Mouse (Mus musculus) intestine, postnatal 0 days (tissue): ENCODE results near the gene Rab40b. TPM values are rescaled to one million over a fixed set of nuclear protein-coding genes. Genes with fewer than 3 reads are reported as not detected.
A peak's percentile ranks its signal among the peaks of the same experiment; 100 is the strongest.
"Not testable (repeated sequence)": the region's sequence is repeated elsewhere in the genome, so short reads cannot be mapped to it uniquely, and the experiment has no call there.

Source experiments
- ATAC-seq: fragments of 200-750 bp; cut with Nextera tagmentation; 2 replicates; pipeline ENCODE4 v1.8.0; 2017; ENCODE audit warnings: mild to moderate bottlenecking, moderate TSS enrichment, moderate library complexity
- H3K27ac ChIP-seq: fragments of 300-500 bp; sonication (generic); 2 replicates; pipeline ENCODE4 v1.5.1; 2014; ENCODE audit warnings: mild to moderate bottlenecking, low read depth, low read length, moderate library complexity
- H3K27me3 ChIP-seq: fragments of 300-500 bp; sonication (generic); replicated peaks from 2 replicates; pipeline ENCODE4 v1.6.1; 2014; ENCODE audit warnings: low read length, mixed read lengths; ENCODE audit not compliant: control insufficient read depth, insufficient read depth
- H3K36me3 ChIP-seq: fragments of 300-500 bp; sonication (generic); 2 replicates; pipeline ENCODE4 v1.6.1; 2014; ENCODE audit warnings: mild to moderate bottlenecking, moderate library complexity; ENCODE audit not compliant: control insufficient read depth, insufficient read depth
- H3K4me1 ChIP-seq: fragments of 300-500 bp; sonication (generic); replicated peaks from 2 replicates; pipeline ENCODE4 v1.6.1; 2014; ENCODE audit warnings: antibody characterized with exemption, low read length, mixed read lengths; ENCODE audit not compliant: control insufficient read depth, insufficient read depth
- H3K4me2 ChIP-seq: fragments of 300-500 bp; sonication (generic); replicated peaks from 2 replicates; pipeline ENCODE4 v1.6.1; 2014; ENCODE audit warnings: low read depth, mild to moderate bottlenecking, moderate library complexity
- H3K4me3 ChIP-seq: fragments of 300-500 bp; sonication (generic); 2 replicates; pipeline ENCODE4 v1.5.1; 2014; ENCODE audit warnings: low read depth, low read length
- H3K9ac ChIP-seq: fragments of 300-500 bp; sonication (generic); 2 replicates; pipeline ENCODE4 v1.6.1; 2014; ENCODE audit warnings: mild to moderate bottlenecking, low read depth, low read length
- H3K9me3 ChIP-seq: fragments of 300-500 bp; sonication (generic); 2 replicates; pipeline ENCODE4 v1.6.1; 2016; ENCODE audit warnings: mixed run types; ENCODE audit not compliant: control insufficient read depth
- CTCF ChIP-seq: sonication (generic); IDR thresholded peaks from 2 replicates; pipeline ENCODE4 v1.5.1; 2016; ENCODE audit warnings: low read depth, mild to moderate bottlenecking, control low read depth, antibody characterized with exemption, moderate library complexity
- WGBS: fragments of 180-500 bp; shearing (Covaris S2); extraction: QIAGEN DNeasy Blood & Tissue Kit; methylation state at CpG from one replicate; pipeline ENCODE4 v1.1.7; 2014; 5-methylcytosine and 5-hydroxymethylcytosine counted together
- polyA plus RNA-seq: library from polyadenylated mRNA; unstranded; fragments of >200 nt; fragmentation: Nextera tagmentation; extraction: Ambion mirVana; gene quantifications from 2 replicates; pipeline ENCODE4 v1.2.1, GENCODE M21; 2015

The Rab40b gene
- polyA plus RNA-seq, 1 experiment from 2014 or later = 2.2 TPM

GRCm38 (mm10) chr11:121354091-121354707 is 33.9 kb downstream of the Rab40b start, which contains the start of gene Wdr45b:
Gene Wdr45b, minus strand, starts transcription at chr11:121354445.
- H3K27ac ChIP-seq = peak within 1 kb of the TSS; percentile 90
- peak; percentile 98 for ATAC-seq
- no peaks in the 10 kb centered on the region for H3K9me3 ChIP-seq
- peak within 1 kb of the TSS; percentile 93 for H3K4me3 ChIP-seq
- no peaks in the 10 kb centered on the region for H3K27me3 ChIP-seq
- H3K9ac ChIP-seq = peak within 1 kb of the TSS; percentile 96
- WGBS = under 1% methylated on average over 56 of the region's 69 CpGs
- H3K4me1 ChIP-seq = peaks cover 9% of the 10 kb centered on the region; the same call in 1 of the 2 replicates
- H3K4me2 ChIP-seq = peak within 1 kb of the TSS; percentile 71
- no peak for TF ChIP-seq CTCF
- no peaks in the 10 kb centered on the region for H3K36me3 ChIP-seq

GRCm38 (mm10) chr11:121353326-121354090 is 34.5 kb downstream of the Rab40b start:
- ATAC-seq = peak; percentile 49
- peak overlapping the region; percentile 93 for H3K4me3 ChIP-seq
- no peaks in the 10 kb centered on the region for H3K36me3 ChIP-seq
- no peaks in the 10 kb centered on the region for H3K9me3 ChIP-seq
- H3K27ac ChIP-seq = peak overlapping the region; percentile 90
- H3K4me1 ChIP-seq = peaks cover 9% of the 10 kb centered on the region; the same call in 1 of the 2 replicates
- WGBS = 4% methylated on average over 31 of the region's 41 CpGs
- peak overlapping the region; percentile 71 for H3K4me2 ChIP-seq
- peak; percentile 55 for TF ChIP-seq CTCF
- H3K9ac ChIP-seq = peak overlapping the region; percentile 96
- no peaks in the 10 kb centered on the region for H3K27me3 ChIP-seq

GRCm38 (mm10) chr11:121348727-121349126 is 39.3 kb downstream of the Rab40b start:
- not testable (repeated sequence) for H3K4me3 ChIP-seq, H3K9me3 ChIP-seq, H3K27ac ChIP-seq, H3K4me2 ChIP-seq, H3K4me1 ChIP-seq, ATAC-seq, H3K27me3 ChIP-seq, H3K9ac ChIP-seq
- H3K36me3 ChIP-seq = peaks cover 13% of the 10 kb centered on the region
- peak; percentile 36; the same call in 1 of the 2 replicates for TF ChIP-seq CTCF
- 79% methylated on average over 3 of the region's 3 CpGs for WGBS

GRCm38 (mm10) chr11:121348166-121348565 is 39.9 kb downstream of the Rab40b start:
- no peak for TF ChIP-seq CTCF

GRCm38 (mm10) chr11:121347036-121347435 is 41.0 kb downstream of the Rab40b start:
- no peaks in the 10 kb centered on the region for H3K9me3 ChIP-seq
- TF ChIP-seq CTCF = no peak
- H3K4me1 ChIP-seq = no peaks in the 10 kb centered on the region
- 84% methylated on average over 2 of the region's 2 CpGs for WGBS
- no peak overlapping the region for H3K9ac ChIP-seq
- H3K4me2 ChIP-seq = no peak overlapping the region
- H3K36me3 ChIP-seq = peaks cover 15% of the 10 kb centered on the region
- no peak overlapping the region for H3K27ac ChIP-seq
- H3K27me3 ChIP-seq = no peaks in the 10 kb centered on the region
- no peak overlapping the region for H3K4me3 ChIP-seq
- no peak for ATAC-seq

More at GRCm38 (mm10) chr11:121348166-121348565, 39.9 kb downstream of the Rab40b start:
- Histone ChIP-seq H3K36me3 (peaks cover 15% of the 10 kb centered on the region), H3K4me1 (peaks cover 4% of the 10 kb centered on the region; the same call in 1 of the 2 replicates), H3K4me2 (no peak overlapping the region), H3K4me3 (no peak overlapping the region), H3K27me3 (no peaks in the 10 kb centered on the region), H3K9me3 (no peaks in the 10 kb centered on the region), H3K27ac (no peak overlapping the region), H3K9ac (no peak overlapping the region)
- ATAC-seq = no peak
- 55% methylated on average over 2 of the region's 2 CpGs for WGBS

- H3K4me2 ChIP-seq, H3K4me3 ChIP-seq, H3K9me3 ChIP-seq, H3K27ac ChIP-seq, H3K9ac ChIP-seq, ATAC-seq, H3K4me1 ChIP-seq, H3K27me3 ChIP-seq: not testable (repeated sequence)
- peaks cover 28% of the 10 kb centered on the region for H3K36me3 ChIP-seq
- no CpG with 5 or more reads among the region's 1 CpGs for WGBS
Observed at GRCm38 (mm10) chr11:121342423-121342822, 45.6 kb downstream of the Rab40b start.
